Mouse (Mus musculus) brain, embryonic 14.5 days (tissue): Measurements from ENCODE around the gene Map3k4.

Experiments
- CTCF ChIP-seq: fragments of 200-500 bp; IDR thresholded peaks from 2 replicates; pipeline ENCODE4 v1.5.1; 2012; ENCODE audit warnings: inconsistent platforms, mild to moderate bottlenecking, moderate library complexity, borderline replicate concordance; ENCODE audit not compliant: insufficient read depth, insufficient read length; ENCODE audit errors: extremely low read depth
- POLR2A ChIP-seq: fragments of 200-500 bp; IDR thresholded peaks from 2 replicates; pipeline ENCODE4 v1.6.1; 2012; ENCODE audit warnings: mild to moderate bottlenecking, inconsistent platforms, borderline replicate concordance; ENCODE audit not compliant: poor library complexity, insufficient read depth, insufficient read length, severe bottlenecking; ENCODE audit errors: extremely low read depth

- TF ChIP-seq POLR2A = no peak
- TF ChIP-seq CTCF = no peak
Observed at GRCm38 (mm10) chr17:12203414-12203897, 115.1 kb downstream of the Map3k4 start.
